Mouse (Mus musculus) hindbrain, embryonic 14.5 days (tissue): ENCODE measurements at regions not wholly inside any gene's neighbourhood (a gene's known extent, or its start where the extent isn't known, plus 50 kb on each side); places are given as distances from the start of the nearest gene placed in this dataset.

Experiments
- ATAC-seq: fragments of 200-750 bp; cut with Nextera tagmentation; 2 replicates; pipeline ENCODE4 v1.8.0; 2017; ENCODE audit warnings: moderate number of reproducible peaks, mild to moderate bottlenecking, moderate TSS enrichment, moderate library complexity; ENCODE audit not compliant: low FRiP score
- DNase-seq: peaks from one replicate; pipeline ENCODE4 v3.0.0-alpha.2; 2015; ENCODE audit warnings: low spot score
- H3K27ac ChIP-seq: fragments of 300-500 bp; sonication (generic); 2 replicates; pipeline ENCODE4 v1.5.1; 2014; ENCODE audit warnings: mild to moderate bottlenecking, moderate library complexity
- H3K27me3 ChIP-seq: fragments of 300-500 bp; sonication (generic); 2 replicates; pipeline ENCODE4 v1.6.1; 2014; ENCODE audit warnings: mild to moderate bottlenecking, low read length, mixed read lengths; ENCODE audit not compliant: control insufficient read depth, insufficient read depth
- H3K36me3 ChIP-seq: fragments of 300-500 bp; sonication (generic); replicated peaks from 2 replicates; pipeline ENCODE4 v1.6.1; 2014; ENCODE audit not compliant: control insufficient read depth, insufficient read depth
- H3K4me1 ChIP-seq: fragments of 300-500 bp; sonication (generic); replicated peaks from 2 replicates; pipeline ENCODE4 v1.6.1; 2014; ENCODE audit warnings: antibody characterized with exemption, low read length, mixed read lengths; ENCODE audit not compliant: control insufficient read depth, insufficient read depth
- H3K4me2 ChIP-seq: fragments of 300-500 bp; sonication (generic); replicated peaks from 2 replicates; pipeline ENCODE4 v1.6.1; 2014; ENCODE audit warnings: mild to moderate bottlenecking, moderate library complexity
- H3K4me3 ChIP-seq: fragments of 300-500 bp; sonication (generic); replicated peaks from 2 replicates; pipeline ENCODE4 v1.5.1; 2014; ENCODE audit warnings: mild to moderate bottlenecking, low read length
- H3K9ac ChIP-seq: fragments of 300-500 bp; sonication (generic); 2 replicates; pipeline ENCODE4 v1.6.1; 2014
- H3K9me3 ChIP-seq: fragments of 300-500 bp; sonication (generic); 2 replicates; pipeline ENCODE4 v1.6.1; 2016; ENCODE audit warnings: low read length; ENCODE audit not compliant: control insufficient read depth
- WGBS: fragments of 180-500 bp; shearing (Covaris S2); extraction: QIAGEN DNeasy Blood & Tissue Kit; methylation state at CpG from one replicate; pipeline ENCODE4 v1.1.7; 2014; 5-methylcytosine and 5-hydroxymethylcytosine counted together

DNA sequence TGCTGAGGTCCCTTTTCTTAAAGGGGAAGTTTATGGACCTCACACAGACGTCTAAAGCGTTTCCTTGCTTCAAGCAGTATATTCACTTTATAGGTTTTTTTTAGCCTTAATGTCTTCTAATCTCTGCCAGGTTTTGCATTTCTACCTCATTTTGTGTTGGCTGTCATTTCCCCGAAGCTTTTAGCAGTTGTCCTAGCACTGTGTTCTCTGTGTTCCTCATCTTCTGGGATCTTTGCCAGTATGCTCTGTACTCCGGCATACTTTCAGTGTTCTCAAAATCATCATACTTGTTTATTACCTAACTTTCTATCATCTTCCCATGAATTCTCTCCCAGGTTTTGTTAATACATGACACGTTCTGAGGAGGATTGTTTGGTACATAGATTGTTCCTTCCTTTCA, 333.5 kb upstream of the Lsamp start:
- no peaks in the 10 kb centered on the region for H3K4me1 ChIP-seq
- DNase-seq (no peak), ATAC-seq (no peak)
- H3K27ac ChIP-seq, result no peak overlapping the region
- no peaks in the 10 kb centered on the region for H3K9me3 ChIP-seq
- no peak overlapping the region for H3K9ac ChIP-seq
- no peaks in the 10 kb centered on the region for H3K27me3 ChIP-seq
- no peak overlapping the region for H3K4me2 ChIP-seq
- 87% methylated on average over 5 of the region's 5 CpGs for WGBS
- no peaks in the 10 kb centered on the region for H3K36me3 ChIP-seq
- no peak overlapping the region for H3K4me3 ChIP-seq

GRCm38 (mm10) chr16:39667905-39668304, 316.3 kb upstream of the Lsamp start:
- Histone ChIP-seq H3K27ac (no peak overlapping the region), H3K4me2 (no peak overlapping the region), H3K36me3 (no peaks in the 10 kb centered on the region), H3K4me3 (no peak overlapping the region), H3K9ac (no peak overlapping the region), H3K4me1 (no peaks in the 10 kb centered on the region), H3K9me3 (no peaks in the 10 kb centered on the region), H3K27me3 (no peaks in the 10 kb centered on the region)
- 65% methylated on average over 1 of the region's 1 CpGs for WGBS
- no peak for ATAC-seq
- DNase-seq, result no peak

DNA sequence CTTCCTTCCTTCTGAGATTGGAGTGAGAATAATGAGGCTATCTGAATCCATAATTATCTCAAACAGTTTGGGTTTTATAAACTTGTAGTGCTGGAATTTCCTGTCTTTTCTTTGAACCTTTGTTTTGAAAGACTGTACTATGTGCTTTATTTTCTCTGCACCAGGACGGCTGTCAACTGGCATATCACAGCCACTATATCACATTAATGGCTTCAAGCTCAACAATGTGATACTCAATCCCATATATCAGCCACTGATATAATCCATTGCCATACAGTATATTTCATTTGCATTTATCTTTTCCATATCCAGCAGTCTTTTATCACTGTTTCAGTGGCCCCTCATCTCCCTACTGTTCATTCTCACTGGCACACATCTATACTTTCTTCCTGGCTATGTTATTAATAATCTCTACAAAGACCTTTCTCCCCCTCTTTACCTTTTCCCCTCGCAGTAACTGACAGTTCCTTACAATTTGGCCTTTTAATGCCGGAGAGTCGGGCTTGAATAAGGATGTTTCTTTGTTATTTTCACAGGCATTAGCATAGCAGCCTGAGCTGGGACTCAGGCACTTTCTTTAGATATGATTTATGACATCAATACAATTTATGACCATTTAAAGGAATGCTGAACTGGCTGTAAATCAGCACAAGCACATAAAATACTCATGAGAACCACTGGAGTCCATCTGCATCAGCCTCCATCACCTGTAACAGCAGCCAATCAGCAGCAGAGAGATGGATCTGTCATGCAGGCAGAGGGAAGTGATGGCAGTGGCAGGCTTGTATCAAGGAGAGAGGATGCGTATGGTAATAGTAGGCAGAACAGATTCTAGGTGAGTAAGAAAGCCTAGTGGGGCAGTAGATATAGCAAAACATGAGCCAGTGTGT, 311.8 kb upstream of the Lsamp start:
- ATAC-seq (no peak), DNase-seq (no peak)
- H3K27me3 ChIP-seq, result no peaks in the 10 kb centered on the region
- no peak overlapping the region for H3K4me2 ChIP-seq
- 65% methylated on average over 5 of the region's 5 CpGs for WGBS
- no peaks in the 10 kb centered on the region for H3K4me1 ChIP-seq
- no peak overlapping the region for H3K4me3 ChIP-seq
- H3K9me3 ChIP-seq, result no peaks in the 10 kb centered on the region
- no peaks in the 10 kb centered on the region for H3K36me3 ChIP-seq
- H3K9ac ChIP-seq, result no peak overlapping the region
- H3K27ac ChIP-seq, result no peak overlapping the region

DNA sequence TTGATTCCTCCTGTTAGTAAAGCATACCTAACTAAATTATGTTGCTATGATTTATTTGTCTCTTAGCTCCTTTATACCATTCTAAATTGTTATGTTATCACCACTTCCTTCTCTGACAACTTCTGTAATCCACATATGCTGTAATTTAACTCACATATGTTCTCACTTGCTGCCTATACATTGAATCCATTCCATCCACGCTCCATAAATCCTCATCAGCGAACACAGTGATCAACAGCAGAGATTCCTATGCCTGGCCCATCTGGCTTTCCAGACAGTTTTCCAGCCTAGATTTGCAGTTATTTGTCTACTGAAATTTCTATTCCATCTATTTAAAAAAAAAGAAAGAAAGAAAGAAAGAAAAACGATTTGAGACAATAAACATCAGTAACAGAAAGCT, 308.4 kb upstream of the Lsamp start:
- no peaks in the 10 kb centered on the region for H3K4me1 ChIP-seq
- H3K27me3 ChIP-seq, result no peaks in the 10 kb centered on the region
- no peaks in the 10 kb centered on the region for H3K36me3 ChIP-seq
- DNase-seq (no peak), ATAC-seq (no peak)
- no peak overlapping the region for H3K4me3 ChIP-seq
- H3K27ac ChIP-seq, result no peak overlapping the region
- 74% methylated on average over 3 of the region's 3 CpGs for WGBS
- H3K4me2 ChIP-seq, result no peak overlapping the region
- H3K9ac ChIP-seq, result no peak overlapping the region
- H3K9me3 ChIP-seq, result no peaks in the 10 kb centered on the region

GRCm38 (mm10) chr16:39678285-39678684, 305.9 kb upstream of the Lsamp start:
- WGBS, result 88% methylated on average over 4 of the region's 4 CpGs
- no peak for ATAC-seq
- Histone ChIP-seq H3K4me3 (no peak overlapping the region), H3K36me3 (no peaks in the 10 kb centered on the region), H3K4me2 (no peak overlapping the region), H3K9me3 (no peaks in the 10 kb centered on the region), H3K27ac (no peak overlapping the region), H3K4me1 (no peaks in the 10 kb centered on the region), H3K9ac (no peak overlapping the region), H3K27me3 (no peaks in the 10 kb centered on the region)
- no peak for DNase-seq

DNA sequence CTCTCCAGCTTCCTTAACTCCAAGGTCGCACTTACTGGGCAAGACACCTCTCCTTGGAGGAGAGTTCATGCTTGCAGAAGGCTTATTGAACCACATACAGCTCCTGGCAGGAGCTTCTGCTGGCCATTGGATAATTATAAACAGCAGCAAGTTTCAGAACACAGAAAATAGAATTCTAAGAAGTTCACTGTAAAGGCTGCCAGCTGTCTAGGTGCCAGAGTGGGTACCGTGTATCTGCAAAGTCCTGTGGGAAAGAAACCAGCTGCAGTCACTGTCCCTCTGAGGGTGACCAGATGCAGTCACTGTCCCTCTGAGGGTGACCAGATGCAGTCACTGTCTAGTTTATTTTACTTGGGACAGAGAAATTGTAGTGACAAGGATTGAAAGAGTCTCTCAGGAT, 291.1 kb upstream of the Lsamp start:
- Histone ChIP-seq H3K27ac (no peak overlapping the region), H3K9ac (no peak overlapping the region), H3K27me3 (no peaks in the 10 kb centered on the region), H3K4me3 (no peak overlapping the region), H3K4me2 (no peak overlapping the region), H3K9me3 (no peaks in the 10 kb centered on the region), H3K36me3 (no peaks in the 10 kb centered on the region), H3K4me1 (no peaks in the 10 kb centered on the region)
- no peak for DNase-seq
- no peak for ATAC-seq
- 72% methylated on average over 2 of the region's 2 CpGs for WGBS

DNA sequence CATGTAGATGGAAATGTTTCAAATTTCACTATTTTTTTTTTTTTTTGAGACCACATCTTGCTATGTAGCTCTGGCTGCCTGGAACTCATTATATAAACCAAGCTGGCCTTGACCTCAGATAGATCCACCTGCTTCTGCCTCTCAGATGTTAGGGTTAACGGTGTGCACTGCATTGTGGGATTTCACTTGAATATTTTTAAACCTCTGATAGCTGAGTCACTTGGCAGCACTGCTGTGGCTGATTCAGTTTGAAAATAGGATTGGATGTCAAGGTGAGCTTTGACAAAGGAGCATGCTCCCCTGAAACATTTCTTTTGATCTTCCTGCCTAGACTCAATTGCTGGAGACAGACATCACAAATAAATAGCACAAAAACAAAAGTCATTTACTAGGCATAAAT, 288.3 kb upstream of the Lsamp start:
- no peak overlapping the region for H3K4me3 ChIP-seq
- H3K9me3 ChIP-seq, result no peaks in the 10 kb centered on the region
- no peak overlapping the region for H3K9ac ChIP-seq
- no peak overlapping the region for H3K27ac ChIP-seq
- WGBS, result 76% methylated on average over 1 of the region's 1 CpGs
- no peaks in the 10 kb centered on the region for H3K4me1 ChIP-seq
- no peaks in the 10 kb centered on the region for H3K36me3 ChIP-seq
- H3K4me2 ChIP-seq, result no peak overlapping the region
- no peaks in the 10 kb centered on the region for H3K27me3 ChIP-seq
- DNase-seq (no peak), ATAC-seq (no peak)

GRCm38 (mm10) chr16:39699201-39699600, 285.0 kb upstream of the Lsamp start:
- Histone ChIP-seq H3K4me2 (no peak overlapping the region), H3K9ac (no peak overlapping the region), H3K36me3 (no peaks in the 10 kb centered on the region), H3K27me3 (no peaks in the 10 kb centered on the region), H3K27ac (no peak overlapping the region), H3K9me3 (no peaks in the 10 kb centered on the region), H3K4me1 (no peaks in the 10 kb centered on the region), H3K4me3 (no peak overlapping the region)
- WGBS, result 79% methylated on average over 1 of the region's 1 CpGs
- DNase-seq (no peak), ATAC-seq (no peak)

- Histone ChIP-seq H3K9me3 (no peaks in the 10 kb centered on the region), H3K4me1 (no peaks in the 10 kb centered on the region), H3K27ac (no peak overlapping the region), H3K4me2 (no peak overlapping the region), H3K4me3 (no peak overlapping the region), H3K36me3 (no peaks in the 10 kb centered on the region), H3K9ac (no peak overlapping the region), H3K27me3 (no peaks in the 10 kb centered on the region)
- WGBS, result 80% methylated on average over 3 of the region's 3 CpGs
- no peak for DNase-seq
- ATAC-seq, result no peak
Observed at GRCm38 (mm10) chr16:39706131-39706530, 278.0 kb upstream of the Lsamp start.
